Mouse (Mus musculus) gastrocnemius, postnatal 4 days (tissue): ENCODE data around the gene Serpini1. TPM values are rescaled to one million over a fixed set of nuclear protein-coding genes. Genes with fewer than 3 reads are reported as not detected.
"Not testable (repeated sequence)": the region's sequence is repeated elsewhere in the genome, so short reads cannot be mapped to it uniquely, and the experiment has no call there.

Experiments
- DNase-seq, 2 experiments: peaks; one replicate each; pipeline ENCODE4 v3.0.0; 2021 to 2022; ENCODE audit warnings: low spot score in 2 of 2, mixed read lengths in 2 of 2
- total RNA-seq, 2 experiments: library from RNA; stranded (reverse); gene quantifications; 2 replicates each; pipeline ENCODE4 v1.2.3; 2021

The Serpini1 gene
- total RNA-seq, 2 experiments from 2014 or later, result 0.91 to 1.1 TPM

DNA sequence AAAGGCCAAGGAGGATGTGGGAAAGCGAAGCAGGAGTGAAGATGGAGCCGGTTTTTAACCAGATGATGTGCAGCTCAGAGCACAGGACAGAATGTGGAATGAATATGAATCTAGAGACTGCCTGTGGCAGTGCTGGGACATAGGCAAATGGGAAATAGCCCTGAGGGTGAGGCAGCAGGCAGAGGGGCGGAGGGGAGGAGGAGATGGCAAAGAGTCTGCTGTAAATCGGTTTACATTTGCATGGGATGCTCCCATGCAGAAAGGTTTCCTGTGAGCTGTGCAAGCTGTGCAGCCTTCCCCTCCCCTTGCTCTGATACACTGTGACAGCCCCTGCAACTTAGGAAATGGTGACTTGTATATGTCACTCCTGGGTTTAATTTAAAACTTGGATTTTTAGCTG is 76.3 kb downstream of the Serpini1 start:
- DNase-seq, result no peak

DNA sequence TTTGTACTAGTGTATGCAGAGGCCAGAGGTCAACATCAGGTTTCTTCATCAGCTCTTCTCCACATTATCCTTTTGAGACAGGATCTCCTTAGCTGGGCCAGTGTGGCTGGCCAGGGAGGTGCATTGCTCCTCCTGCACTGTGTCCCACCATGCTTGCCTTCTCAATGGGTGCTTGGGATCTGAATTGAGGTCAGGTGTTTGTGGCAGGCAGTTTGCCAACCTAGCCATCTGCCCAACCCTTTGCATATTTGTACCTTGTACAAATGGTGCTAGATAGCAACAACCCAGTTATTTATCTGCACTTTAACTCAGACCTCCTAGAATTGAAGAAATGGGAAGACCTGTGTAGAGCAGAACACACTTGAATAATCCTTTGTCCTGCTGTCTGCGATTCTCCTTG is 78.3 kb downstream of the Serpini1 start:
- no peak for DNase-seq

GRCm38 (mm10) chr3:75639546-75639945 is 82.2 kb downstream of the Serpini1 start:
- DNase-seq, result no peak

GRCm38 (mm10) chr3:75647542-75647941 is 90.2 kb downstream of the Serpini1 start:
- DNase-seq, result no peak

DNA sequence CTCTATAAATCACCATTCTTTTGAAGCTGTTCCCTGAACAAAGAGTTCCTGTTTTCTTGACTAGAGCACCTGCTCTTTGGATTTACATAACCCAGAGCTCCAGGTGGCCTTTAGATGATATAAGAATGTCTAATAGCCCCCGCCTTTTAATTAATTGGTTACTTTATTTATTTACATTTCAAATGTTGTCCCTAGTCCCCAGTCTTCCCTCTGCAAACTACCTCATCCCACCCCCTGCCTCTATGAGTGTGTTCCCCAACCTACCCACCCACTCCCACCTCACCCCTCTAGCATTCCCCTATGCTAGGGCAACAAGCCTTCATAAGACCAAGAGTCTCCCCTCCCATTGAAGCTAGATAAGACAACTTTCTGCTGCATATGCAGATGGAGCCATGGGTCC is 90.9 kb downstream of the Serpini1 start:
- no peak for DNase-seq

DNA sequence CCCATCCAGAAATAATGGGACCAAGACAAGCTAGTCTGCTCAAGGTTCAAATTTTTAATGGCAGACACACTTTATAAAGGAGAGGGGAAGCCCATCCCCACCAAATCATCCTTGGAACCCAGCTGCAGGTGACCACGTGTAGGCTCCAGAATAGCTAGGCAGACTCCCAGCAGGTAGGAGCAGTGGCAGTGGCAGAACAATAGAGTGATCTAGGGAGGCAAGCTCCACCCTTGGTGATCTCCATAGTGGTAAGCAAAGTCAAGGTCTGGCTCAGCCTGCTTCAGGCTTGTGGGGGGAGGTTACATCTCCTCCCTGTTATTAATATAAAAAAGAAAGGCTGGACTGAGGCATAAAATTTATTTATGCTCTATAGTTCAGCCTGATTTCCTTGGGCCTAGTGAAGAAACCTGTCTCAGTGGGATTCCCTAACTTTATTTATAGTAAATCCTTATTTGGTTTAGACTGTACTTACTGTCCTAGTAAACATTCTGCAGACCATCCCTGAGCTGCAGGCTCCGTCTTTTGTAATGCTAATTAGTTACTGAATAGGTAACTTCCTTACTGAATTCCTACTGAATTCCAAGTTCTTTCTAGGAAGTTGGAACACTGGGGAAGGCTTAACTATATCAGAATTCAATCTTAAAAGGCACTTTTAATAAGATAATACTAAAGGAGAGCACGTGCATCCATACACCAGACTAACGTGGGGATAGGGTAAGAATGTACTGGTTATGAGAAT is 93.2 kb downstream of the Serpini1 start:
- DNase-seq, result not testable (repeated sequence)

DNA sequence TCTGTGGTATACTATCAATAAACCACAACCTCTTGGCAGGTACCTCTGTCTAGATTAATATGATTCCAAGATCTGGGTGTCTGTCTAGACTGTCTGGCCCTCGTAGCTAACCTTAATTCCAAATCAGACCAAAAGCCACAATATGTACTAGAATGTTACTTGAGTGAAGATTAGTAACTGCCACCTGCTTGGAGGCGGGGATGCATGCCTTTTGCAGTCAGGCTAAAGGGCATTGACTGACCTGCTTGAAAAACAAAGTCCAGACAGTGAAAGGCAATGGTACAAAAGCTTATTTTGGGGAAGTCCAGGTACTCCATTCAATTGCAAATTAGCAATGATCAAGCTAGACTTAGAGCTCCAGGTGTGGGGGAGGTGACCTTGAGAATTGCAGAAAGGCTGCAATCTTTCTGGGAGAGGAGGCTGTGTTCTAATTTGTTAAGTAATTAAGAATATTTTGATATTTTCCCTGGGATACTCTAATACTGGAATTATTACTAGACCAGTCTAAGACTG is 94.3 kb downstream of the Serpini1 start:
- DNase-seq, result no peak

DNA sequence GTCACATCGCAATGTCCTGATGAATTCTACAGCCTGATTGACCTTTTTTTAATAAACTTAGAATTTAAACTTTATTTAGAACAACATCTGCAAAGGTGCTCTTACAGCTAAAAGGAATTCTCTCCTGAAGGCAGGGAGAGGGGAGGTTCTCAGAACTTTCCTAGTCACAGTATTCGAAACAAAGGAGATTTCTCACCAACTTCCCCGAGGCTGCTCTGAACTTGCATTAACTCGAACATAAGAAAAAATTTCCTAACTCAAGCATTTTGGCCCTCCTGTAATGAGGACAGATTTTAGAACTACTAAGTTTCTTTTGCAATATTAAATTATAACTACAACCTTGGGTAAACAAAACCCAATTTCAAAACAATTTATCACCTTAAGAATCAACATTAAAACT is 96.6 kb downstream of the Serpini1 start:
- DNase-seq, result not testable (repeated sequence)

DNA sequence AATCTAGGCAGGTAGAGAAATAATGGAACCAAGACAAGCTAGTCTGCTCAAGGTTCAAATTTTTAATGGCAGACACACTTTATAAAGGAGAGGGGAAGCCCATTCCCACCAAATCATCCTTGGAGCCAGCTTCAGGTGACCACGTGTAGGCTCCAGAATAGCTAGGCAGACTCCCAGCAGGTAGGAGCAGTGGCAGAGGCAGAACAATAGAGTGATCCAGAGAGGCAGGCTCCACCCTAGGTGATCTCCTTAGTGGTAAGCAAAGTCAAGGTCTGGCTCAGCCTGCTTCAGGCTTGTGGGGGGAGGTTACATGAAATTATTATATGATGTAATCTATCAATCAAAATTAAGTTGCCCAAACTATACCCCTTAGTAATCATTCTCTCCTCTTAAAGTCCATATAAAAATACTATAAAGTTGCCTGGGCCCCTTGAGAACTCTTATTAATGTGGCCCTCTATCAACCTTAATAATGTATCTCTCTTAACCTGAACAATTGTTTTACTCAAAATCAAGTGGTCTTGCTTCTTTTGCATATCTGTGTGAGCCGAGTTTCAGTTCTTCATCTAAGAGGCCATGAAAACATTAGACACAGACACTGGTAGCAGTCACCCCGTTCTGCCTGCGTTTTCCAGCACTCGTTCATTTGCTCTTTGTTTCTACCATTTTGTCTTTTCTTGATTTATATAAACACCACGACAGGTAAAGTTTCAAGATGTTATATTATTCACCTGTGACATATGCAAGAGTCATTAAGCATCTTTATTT is 98.4 kb downstream of the Serpini1 start:
- no peak for DNase-seq

GRCm38 (mm10) chr3:75666962-75667361 is 109.6 kb downstream of the Serpini1 start:
- no peak for DNase-seq

GRCm38 (mm10) chr3:75670425-75670824 is 113.1 kb downstream of the Serpini1 start:
- DNase-seq, result no peak

DNA sequence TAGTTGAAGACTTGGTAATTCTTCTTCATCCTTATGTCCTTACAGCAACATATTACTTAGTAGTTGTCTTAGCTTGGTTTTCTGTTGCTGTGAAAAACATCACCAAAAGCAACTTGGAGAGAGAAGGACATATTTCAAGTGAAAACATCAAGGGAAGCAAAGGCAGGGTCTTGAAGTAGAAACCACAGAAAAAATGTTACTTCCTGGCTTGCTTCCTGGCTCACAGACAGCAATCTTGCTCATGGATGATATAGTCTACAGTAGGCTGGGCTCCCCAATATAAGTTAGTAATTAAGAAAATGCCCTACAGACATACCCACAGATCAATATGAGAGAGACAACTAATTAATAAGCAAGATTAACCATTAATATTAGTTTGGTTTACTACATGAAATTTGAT is 125.5 kb downstream of the Serpini1 start:
- DNase-seq, result no peak

DNA sequence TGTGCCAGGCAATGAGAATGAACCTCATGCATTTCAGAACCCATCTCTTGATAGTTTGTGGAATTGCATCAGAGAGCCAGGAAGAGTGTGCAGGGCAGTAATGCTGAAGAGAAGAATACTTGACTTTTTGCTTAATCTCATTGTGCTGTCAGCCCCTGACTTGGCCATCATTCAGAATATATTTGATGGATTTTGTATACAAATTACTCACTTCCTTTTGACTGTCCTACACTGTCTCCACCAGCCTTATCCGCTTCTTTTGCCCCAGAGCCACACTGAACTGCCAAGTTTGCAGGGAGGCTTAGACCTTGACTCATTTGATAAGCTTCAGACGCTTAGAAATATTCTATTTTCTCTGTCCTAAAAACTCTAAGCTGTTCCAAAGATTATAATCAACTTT is 129.4 kb downstream of the Serpini1 start:
- DNase-seq, result no peak

GRCm38 (mm10) chr3:75687187-75687825 is 130.0 kb downstream of the Serpini1 start:
- DNase-seq, result no peak

GRCm38 (mm10) chr3:75690321-75690720 is 133.0 kb downstream of the Serpini1 start:
- no peak for DNase-seq

- DNase-seq, result no peak
Observed at GRCm38 (mm10) chr3:75692088-75692487, 134.7 kb downstream of the Serpini1 start.

Other genes starting within 250 kb of the Serpini1 start
- not detected for gene Wdr49, start 75.4 kb upstream of the Serpini1 start, total RNA-seq
- 10 to 100 TPM; 34.7 to 39.7 TPM for gene Pdcd10, start 691 bp upstream of the Serpini1 start, total RNA-seq
- under 1 TPM in 1 of 2 experiments, not detected in 1; 0.31 TPM for gene Gm29133, start 190.7 kb downstream of the Serpini1 start, total RNA-seq